Mouse (Mus musculus) ES-Bruce4 (cell line): ENCODE results near the gene Eva1c.

Experiments used
- CTCF ChIP-seq: IDR thresholded peaks from one replicate; pipeline ENCODE4 v1.8.1; 2011; ENCODE audit warnings: low read depth, low read length
- EP300 ChIP-seq: IDR thresholded peaks from 2 replicates; pipeline ENCODE4 v1.6.1; 2011; ENCODE audit warnings: low read depth, low read length; ENCODE audit not compliant: insufficient read depth
- POLR2A ChIP-seq: IDR thresholded peaks from one replicate; pipeline ENCODE4 v1.8.1; 2011; ENCODE audit warnings: low read length; ENCODE audit not compliant: insufficient read depth

DNA sequence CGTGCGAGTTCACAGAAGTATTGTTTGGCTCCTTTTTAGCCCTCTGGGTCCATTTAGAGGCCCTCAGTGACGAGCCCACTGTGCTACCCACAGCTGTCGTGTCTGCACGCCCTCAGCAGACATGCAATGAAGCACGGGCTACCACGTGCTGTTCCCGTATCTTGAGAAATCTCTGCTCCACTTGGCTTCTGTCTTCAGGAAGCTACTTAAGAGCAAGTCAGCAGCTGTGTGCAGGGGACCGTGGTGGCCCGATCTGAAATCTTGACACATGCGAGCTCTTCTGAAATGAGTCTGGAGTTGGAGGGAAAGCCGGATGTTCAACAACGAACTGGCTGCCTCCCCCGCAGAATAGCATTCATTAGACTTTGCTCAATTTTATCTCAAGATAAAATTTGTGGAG lies 65.1 kb downstream of the Eva1c start:
- no peak for TF ChIP-seq CTCF
- no peak for TF ChIP-seq EP300
- no peak for TF ChIP-seq POLR2A
